Mouse (Mus musculus) brain, adult 2 months (tissue): ENCODE measurements at regions not wholly inside any gene's neighbourhood (a gene's known extent, or its start where the extent isn't known, plus 50 kb on each side); places are given as distances from the start of the nearest gene placed in this dataset.

Experiments used
- DNase-seq: peaks from one replicate; pipeline ENCODE4 v3.0.0; 2011; ENCODE audit warnings: low read depth, low spot score

- DNase-seq: no peak
Observed at GRCm38 (mm10) chr16:26169382-26169781, 63.8 kb upstream of the P3h2 start.

GRCm38 (mm10) chr16:26168216-26168615 is 62.6 kb upstream of the P3h2 start:
- DNase-seq: no peak

- no peak for DNase-seq
Observed at GRCm38 (mm10) chr16:26164066-26164465, 58.5 kb upstream of the P3h2 start.

GRCm38 (mm10) chr16:26163401-26163800 is 57.8 kb upstream of the P3h2 start:
- peak; percentile 16 for DNase-seq

- no peak for DNase-seq
Observed at GRCm38 (mm10) chr16:26157606-26158005, 52.0 kb upstream of the P3h2 start.
